Mouse (Mus musculus) midbrain, embryonic 15.5 days (tissue): ENCODE measurements around the gene Zfp933. TPM values are rescaled to one million over a fixed set of nuclear protein-coding genes. Genes with fewer than 3 reads are reported as not detected.
"Not testable (repeated sequence)": the region's sequence is repeated elsewhere in the genome, so short reads cannot be mapped to it uniquely, and the experiment has no call there.

Experiments used
- ATAC-seq: fragments of 200-750 bp; cut with Nextera tagmentation; replicated peaks from 2 replicates; pipeline ENCODE4 v1.8.0; 2017; ENCODE audit warnings: moderate TSS enrichment
- H3K27ac ChIP-seq: fragments of 300-500 bp; sonication (generic); 2 replicates; pipeline ENCODE4 v1.5.1; 2015; ENCODE audit warnings: mild to moderate bottlenecking, inconsistent platforms
- H3K27me3 ChIP-seq: fragments of 300-500 bp; sonication (generic); replicated peaks from 2 replicates; pipeline ENCODE4 v1.6.1; 2015; ENCODE audit warnings: inconsistent platforms
- H3K36me3 ChIP-seq: fragments of 300-500 bp; sonication (generic); replicated peaks from 2 replicates; pipeline ENCODE4 v1.6.1; 2015; ENCODE audit warnings: inconsistent platforms
- H3K4me1 ChIP-seq: fragments of 300-500 bp; sonication (generic); 2 replicates; pipeline ENCODE4 v1.6.1; 2015; ENCODE audit warnings: inconsistent platforms
- H3K4me2 ChIP-seq: fragments of 300-500 bp; sonication (generic); 2 replicates; pipeline ENCODE4 v1.6.1; 2015; ENCODE audit warnings: inconsistent platforms, mild to moderate bottlenecking, moderate library complexity
- H3K4me3 ChIP-seq: fragments of 300-500 bp; sonication (generic); 2 replicates; pipeline ENCODE4 v1.5.1; 2015; ENCODE audit warnings: mild to moderate bottlenecking, inconsistent platforms
- H3K9ac ChIP-seq: fragments of 300-500 bp; sonication (generic); 2 replicates; pipeline ENCODE4 v1.6.1; 2015; ENCODE audit warnings: mild to moderate bottlenecking, inconsistent platforms
- H3K9me3 ChIP-seq: fragments of 300-500 bp; sonication (generic); 2 replicates; pipeline ENCODE4 v1.6.1; 2016; ENCODE audit warnings: inconsistent platforms
- WGBS: fragments of 180-500 bp; shearing (Covaris S2); methylation state at CpG from one replicate; pipeline ENCODE4 v1.1.7; 2015; ENCODE audit warnings: mixed read lengths; 5-methylcytosine and 5-hydroxymethylcytosine counted together
- polyA plus RNA-seq: library from polyadenylated mRNA; unstranded; fragments of >200 nt; fragmentation: Nextera tagmentation; extraction: Ambion mirVana; gene quantifications from 2 replicates; pipeline ENCODE4 v1.2.1, GENCODE M21; 2015

Zfp933 gene
- polyA plus RNA-seq, 1 experiment from 2014 or later = 7.5 TPM

GRCm38 (mm10) chr4:147793390-147793916 lies 54.7 kb downstream of the Zfp933 start:
- ATAC-seq, H3K36me3 ChIP-seq, H3K4me1 ChIP-seq, H3K4me2 ChIP-seq, H3K4me3 ChIP-seq, H3K27me3 ChIP-seq, H3K27ac ChIP-seq, H3K9ac ChIP-seq: not testable (repeated sequence)
- 56% methylated on average over 2 of the region's 2 CpGs for WGBS
- peaks cover 26% of the 10 kb centered on the region for H3K9me3 ChIP-seq

DNA sequence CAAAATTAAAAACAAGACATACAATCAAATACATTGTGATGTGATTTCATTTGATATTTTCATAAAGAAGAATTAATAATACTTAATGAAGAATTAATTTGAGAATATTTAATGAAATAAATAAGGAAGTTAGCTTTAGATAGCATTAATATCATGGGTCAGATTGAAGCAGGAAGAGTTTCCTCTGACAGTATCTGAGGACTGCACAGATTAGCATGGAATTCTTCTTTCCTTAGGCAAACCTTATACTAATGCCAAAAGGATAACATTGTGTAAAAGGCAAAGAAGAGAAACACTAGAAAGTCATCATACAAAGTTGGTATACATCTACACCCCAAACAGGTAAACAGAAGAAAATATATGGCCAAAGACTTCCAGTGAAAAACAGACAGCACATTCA lies 56.4 kb downstream of the Zfp933 start:
- not testable (repeated sequence) for H3K27ac ChIP-seq, H3K9ac ChIP-seq, H3K36me3 ChIP-seq, H3K4me3 ChIP-seq, ATAC-seq, H3K4me1 ChIP-seq, H3K4me2 ChIP-seq, H3K27me3 ChIP-seq
- H3K9me3 ChIP-seq = peaks cover 32% of the 10 kb centered on the region

Other genes with a start within 250 kb of the Zfp933 start
- gene Zfp979, start 205.9 kb downstream of the Zfp933 start, polyA plus RNA-seq = 1.8 and 2.1 TPM in 2 replicates
- gene Zfp534, start 145.8 kb downstream of the Zfp933 start, polyA plus RNA-seq = not detected in 2 replicates
- 2.7 and 3.4 TPM in 2 replicates for gene Zfp984, start 38.6 kb downstream of the Zfp933 start, polyA plus RNA-seq
- 43.3 and 48.3 TPM in 2 replicates for gene Miip, start 20.4 kb upstream of the Zfp933 start, polyA plus RNA-seq
- gene Fv1, start 20.6 kb upstream of the Zfp933 start, polyA plus RNA-seq = 9.5 and 9.7 TPM in 2 replicates
- 101 and 104 TPM in 2 replicates for gene Mfn2, start 56.3 kb upstream of the Zfp933 start, polyA plus RNA-seq
- gene Plod1, start 88.4 kb upstream of the Zfp933 start, polyA plus RNA-seq = 20.2 and 22.7 TPM in 2 replicates
- 12.8 and 16.5 TPM in 2 replicates for gene 2510039O18Rik, start 92.5 kb upstream of the Zfp933 start, polyA plus RNA-seq
- gene Nppb, start 137.4 kb upstream of the Zfp933 start, polyA plus RNA-seq = not detected in 2 replicates
- gene Nppa, start 152.4 kb upstream of the Zfp933 start, polyA plus RNA-seq = 3.6 and 6.4 TPM in 2 replicates
- 36.2 and 38.0 TPM in 2 replicates for gene Clcn6, start 190.5 kb upstream of the Zfp933 start, polyA plus RNA-seq
- gene Mthfr, start 190.7 kb upstream of the Zfp933 start, polyA plus RNA-seq = 23.2 and 24.8 TPM in 2 replicates
- gene Agtrap, start 239.7 kb upstream of the Zfp933 start, polyA plus RNA-seq = 5.5 and 6.4 TPM in 2 replicates